Mouse (Mus musculus) heart, embryonic 16.5 days (tissue): ENCODE measurements around the gene Tulp3. TPM values are rescaled to one million over a fixed set of nuclear protein-coding genes. Genes with fewer than 3 reads are reported as not detected.

ENCODE experiments used
- ATAC-seq: fragments of 200-750 bp; cut with Nextera tagmentation; replicated peaks from 2 replicates; pipeline ENCODE4 v1.8.0; 2017; ENCODE audit warnings: moderate number of reproducible peaks; ENCODE audit not compliant: insufficient read depth, low FRiP score; ENCODE audit errors: extremely low read depth
- H3K27ac ChIP-seq: fragments of 300-500 bp; sonication (generic); 2 replicates; pipeline ENCODE4 v1.5.1; 2014; ENCODE audit warnings: mild to moderate bottlenecking, low read length, control low read depth, moderate library complexity
- H3K27me3 ChIP-seq: fragments of 300-500 bp; sonication (generic); 2 replicates; pipeline ENCODE4 v1.6.1; 2014; ENCODE audit warnings: low read length, mixed read lengths; ENCODE audit not compliant: control insufficient read depth, insufficient read depth
- H3K36me3 ChIP-seq: fragments of 300-500 bp; sonication (generic); 2 replicates; pipeline ENCODE4 v1.6.1; 2014; ENCODE audit not compliant: control insufficient read depth, insufficient read depth
- H3K4me1 ChIP-seq: fragments of 300-500 bp; sonication (generic); 2 replicates; pipeline ENCODE4 v1.6.1; 2014; ENCODE audit warnings: low read length, mixed read lengths; ENCODE audit not compliant: control insufficient read depth, insufficient read depth
- H3K4me2 ChIP-seq: fragments of 300-500 bp; sonication (generic); 2 replicates; pipeline ENCODE4 v1.6.1; 2014; ENCODE audit warnings: low read depth, mild to moderate bottlenecking, control low read depth, low read length
- H3K4me3 ChIP-seq: fragments of 300-500 bp; sonication (generic); 2 replicates; pipeline ENCODE4 v1.5.1; 2014; ENCODE audit warnings: mild to moderate bottlenecking, control low read depth, low read length
- H3K9ac ChIP-seq: fragments of 300-500 bp; sonication (generic); 2 replicates; pipeline ENCODE4 v1.6.1; 2014; ENCODE audit warnings: low read length, control low read depth
- H3K9me3 ChIP-seq: fragments of 300-500 bp; sonication (generic); replicated peaks from 2 replicates; pipeline ENCODE4 v1.6.1; 2016; ENCODE audit warnings: low read length; ENCODE audit not compliant: control insufficient read depth
- WGBS: fragments of 180-500 bp; shearing (Covaris S2); extraction: QIAGEN DNeasy Blood & Tissue Kit; methylation state at CpG from one replicate; pipeline ENCODE4 v1.1.7; 2014; 5-methylcytosine and 5-hydroxymethylcytosine counted together
- polyA plus RNA-seq: library from polyadenylated mRNA; unstranded; fragments of >200 nt; fragmentation: Nextera tagmentation; extraction: Ambion mirVana; gene quantifications from 2 replicates; pipeline ENCODE4 v1.2.1, GENCODE M21; 2015

The Tulp3 gene
- polyA plus RNA-seq, 1 experiment from 2014 or later, result 11.1 TPM

GRCm38 (mm10) chr6:128363007-128363825, 7.6 kb upstream of the Tulp3 start:
- peak overlapping the region; percentile 92 for H3K27ac ChIP-seq
- H3K36me3 ChIP-seq, result peaks cover 20% of the 10 kb centered on the region
- 1% methylated on average over 45 of the region's 46 CpGs for WGBS
- H3K9me3 ChIP-seq, result no peaks in the 10 kb centered on the region
- peak overlapping the region; percentile 87 for H3K9ac ChIP-seq
- no peaks in the 10 kb centered on the region for H3K27me3 ChIP-seq
- peaks cover 10% of the 10 kb centered on the region for H3K4me1 ChIP-seq
- H3K4me2 ChIP-seq, result peak overlapping the region; percentile 87
- peak; percentile 29 for ATAC-seq
- H3K4me3 ChIP-seq, result peak overlapping the region; percentile 88

GRCm38 (mm10) chr6:128362381-128363006, 6.8 kb upstream of the Tulp3 start, which contains the start of the genes Rhno1 and Foxm1:
Rhno1 (minus strand) TSS chr6:128362911.
Foxm1 (plus strand) TSS chr6:128362967.
- under 1% methylated on average over 72 of the region's 76 CpGs for whole genome bisulfite sequencing
- ATAC-seq, result peak; percentile 85
- peaks cover 10% of the 10 kb centered on the region for H3K4me1 ChIP-seq
- H3K4me2 ChIP-seq, result peak within 1 kb of the TSS; percentile 87
- no peaks in the 10 kb centered on the region for H3K9me3 ChIP-seq
- peak within 1 kb of the TSS; percentile 87 for H3K9ac ChIP-seq
- H3K27ac ChIP-seq, result peak within 1 kb of the TSS; percentile 92
- H3K36me3 ChIP-seq, result peaks cover 19% of the 10 kb centered on the region
- peak within 1 kb of the TSS; percentile 88 for H3K4me3 ChIP-seq
- no peaks in the 10 kb centered on the region for H3K27me3 ChIP-seq

GRCm38 (mm10) chr6:128361901-128362300, 6.2 kb upstream of the Tulp3 start:
- peak overlapping the region; percentile 92 for H3K27ac ChIP-seq
- no peaks in the 10 kb centered on the region for H3K9me3 ChIP-seq
- no peak for ATAC-seq
- 16% methylated on average over 9 of the region's 9 CpGs for WGBS
- H3K36me3 ChIP-seq, result peaks cover 18% of the 10 kb centered on the region; the same call in 1 of the 2 replicates
- H3K4me2 ChIP-seq, result peak overlapping the region; percentile 77
- H3K4me3 ChIP-seq, result peak overlapping the region; percentile 88
- no peaks in the 10 kb centered on the region for H3K27me3 ChIP-seq
- peaks cover 10% of the 10 kb centered on the region for H3K4me1 ChIP-seq
- peak overlapping the region; percentile 87 for H3K9ac ChIP-seq

GRCm38 (mm10) chr6:128358999-128359398, 3.3 kb upstream of the Tulp3 start:
- no peak overlapping the region for H3K9ac ChIP-seq
- no peaks in the 10 kb centered on the region for H3K9me3 ChIP-seq
- no peaks in the 10 kb centered on the region for H3K27me3 ChIP-seq
- H3K4me3 ChIP-seq, result no peak overlapping the region
- no peak overlapping the region for H3K27ac ChIP-seq
- H3K4me1 ChIP-seq, result peaks cover 17% of the 10 kb centered on the region
- WGBS, result 32% methylated on average over 2 of the region's 2 CpGs
- H3K4me2 ChIP-seq, result no peak overlapping the region
- ATAC-seq, result no peak
- H3K36me3 ChIP-seq, result peaks cover 13% of the 10 kb centered on the region; the same call in 1 of the 2 replicates

DNA sequence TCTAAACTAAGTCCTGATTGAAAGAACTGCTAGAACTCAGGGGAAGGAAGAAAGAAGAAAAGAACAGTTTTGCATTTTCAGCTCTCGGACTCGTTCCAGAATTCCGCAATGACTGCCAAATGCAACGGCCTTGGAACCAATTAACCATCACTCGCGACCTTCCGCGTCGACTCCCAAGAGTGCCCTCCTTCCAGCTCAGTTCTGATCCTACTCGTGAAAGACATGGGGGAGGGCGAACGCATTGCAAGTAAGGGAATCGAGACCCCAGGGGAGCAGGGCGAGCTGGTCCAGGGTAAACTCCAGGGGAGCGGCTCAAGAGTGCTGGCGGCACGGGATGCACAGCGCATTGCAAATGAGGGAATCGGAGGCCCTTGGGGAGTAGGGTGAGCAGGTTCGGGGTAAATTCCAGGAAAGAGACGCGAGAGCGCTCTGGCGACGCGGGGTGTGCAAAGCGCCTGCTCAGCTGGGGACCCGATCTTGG, 410 bp downstream of the Tulp3 start:
- peak overlapping the region; percentile 82 for H3K27ac ChIP-seq
- no peaks in the 10 kb centered on the region for H3K27me3 ChIP-seq
- H3K36me3 ChIP-seq, result peaks cover 16% of the 10 kb centered on the region; the same call in 1 of the 2 replicates
- WGBS, result under 1% methylated on average over 27 of the region's 28 CpGs
- peak overlapping the region; percentile 87 for H3K4me3 ChIP-seq
- ATAC-seq, result peak; percentile 32
- H3K9ac ChIP-seq, result peak overlapping the region; percentile 84
- H3K4me2 ChIP-seq, result peak overlapping the region; percentile 91
- peaks cover 6% of the 10 kb centered on the region for H3K4me1 ChIP-seq
- no peaks in the 10 kb centered on the region for H3K9me3 ChIP-seq

DNA sequence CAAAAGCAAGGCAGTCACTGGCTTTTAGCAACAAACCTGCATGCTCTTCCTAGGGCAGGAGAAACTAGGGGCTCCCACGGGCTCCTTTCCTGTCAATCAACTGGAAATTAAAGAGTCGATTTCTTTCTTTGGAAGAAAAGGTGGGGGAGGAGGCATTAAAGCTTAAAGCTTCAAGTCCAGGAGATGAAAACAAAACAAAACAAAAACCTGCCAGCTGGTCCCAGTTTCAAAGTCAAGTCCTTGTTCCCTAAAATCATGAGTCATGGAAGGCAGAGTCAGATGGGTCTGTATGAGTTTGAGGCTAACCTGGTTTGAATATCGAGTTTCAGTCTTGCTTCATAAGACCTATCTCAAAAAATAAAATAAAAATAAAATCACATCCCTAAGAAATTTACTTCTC, 1.5 kb downstream of the Tulp3 start:
- WGBS, result 69% methylated on average over 3 of the region's 3 CpGs
- Histone ChIP-seq H3K9me3 (no peaks in the 10 kb centered on the region), H3K36me3 (peaks cover 16% of the 10 kb centered on the region; the same call in 1 of the 2 replicates), H3K4me2 (no peak overlapping the region), H3K4me3 (no peak overlapping the region), H3K27ac (no peak overlapping the region), H3K27me3 (no peaks in the 10 kb centered on the region), H3K9ac (no peak overlapping the region), H3K4me1 (peaks cover 6% of the 10 kb centered on the region)
- no peak for ATAC-seq

- H3K36me3 ChIP-seq, result peaks cover 2% of the 10 kb centered on the region; the same call in 1 of the 2 replicates
- 53% methylated on average over 7 of the region's 7 CpGs for WGBS
- H3K9me3 ChIP-seq, result no peaks in the 10 kb centered on the region
- no peaks in the 10 kb centered on the region for H3K27me3 ChIP-seq
- no peak overlapping the region for H3K4me3 ChIP-seq
- ATAC-seq, result no peak
- no peak overlapping the region for H3K9ac ChIP-seq
- H3K4me1 ChIP-seq, result peaks cover 2% of the 10 kb centered on the region
- H3K4me2 ChIP-seq, result no peak overlapping the region
- H3K27ac ChIP-seq, result no peak overlapping the region
Observed at GRCm38 (mm10) chr6:128349711-128350110, 5.9 kb downstream of the Tulp3 start.

DNA sequence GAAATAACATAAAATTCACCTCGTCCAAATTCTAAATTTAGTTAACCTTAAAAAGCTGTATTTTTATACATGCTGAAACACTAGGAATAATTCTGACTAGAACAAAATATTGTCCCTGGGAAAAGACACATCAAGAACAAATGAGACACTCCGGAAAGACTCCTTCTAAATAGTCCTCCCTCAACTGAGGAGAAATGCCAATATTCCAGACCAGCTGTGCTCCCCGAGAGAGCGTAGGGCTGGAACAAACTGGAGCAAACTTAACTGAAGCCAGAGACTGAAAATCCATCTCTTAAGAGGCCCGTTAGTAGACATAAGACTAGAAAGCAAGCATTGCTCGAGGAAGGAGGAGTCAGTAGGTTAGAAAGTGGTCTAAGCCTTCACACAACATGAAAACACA, 8.9 kb downstream of the Tulp3 start:
- Histone ChIP-seq H3K36me3 (peaks cover 2% of the 10 kb centered on the region; the same call in 1 of the 2 replicates), H3K27ac (no peak overlapping the region), H3K4me1 (no peaks in the 10 kb centered on the region), H3K9me3 (no peaks in the 10 kb centered on the region), H3K4me3 (no peak overlapping the region), H3K4me2 (no peak overlapping the region), H3K27me3 (no peaks in the 10 kb centered on the region), H3K9ac (no peak overlapping the region)
- WGBS, result 79% methylated on average over 6 of the region's 6 CpGs
- no peak for ATAC-seq

DNA sequence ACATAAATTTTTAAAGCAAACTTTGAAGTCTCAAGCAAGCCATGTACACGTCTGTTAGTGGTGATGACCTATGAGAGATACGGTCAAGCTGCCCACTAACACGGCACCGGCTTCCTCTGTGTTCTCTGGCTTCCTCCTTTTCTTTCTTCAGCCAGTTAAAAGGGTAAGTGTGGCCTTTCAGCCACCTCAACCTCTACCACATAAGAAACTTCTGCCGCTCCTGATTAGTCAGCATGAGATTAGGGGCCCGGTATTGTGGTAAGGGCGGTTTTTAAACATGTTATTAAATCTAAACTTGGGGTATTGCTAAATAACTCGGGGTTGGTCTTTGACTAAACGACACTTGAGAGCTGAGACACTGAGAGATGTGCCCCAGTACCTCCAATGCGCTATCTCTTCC, 10.0 kb downstream of the Tulp3 start:
- Histone ChIP-seq H3K9me3 (no peaks in the 10 kb centered on the region), H3K36me3 (no peaks in the 10 kb centered on the region; the same call in 1 of the 2 replicates), H3K4me1 (no peaks in the 10 kb centered on the region), H3K27me3 (no peaks in the 10 kb centered on the region), H3K4me3 (no peak overlapping the region), H3K4me2 (no peak overlapping the region), H3K27ac (no peak overlapping the region), H3K9ac (no peak overlapping the region)
- 76% methylated on average over 10 of the region's 10 CpGs for WGBS
- ATAC-seq, result no peak
